Mouse (Mus musculus) neural tube, embryonic 11.5 days (tissue): ENCODE results near the gene Rhoj. TPM values are rescaled to one million over a fixed set of nuclear protein-coding genes. Genes with fewer than 3 reads are reported as not detected.

Source experiments
- ATAC-seq: fragments of 200-750 bp; cut with Nextera tagmentation; 2 replicates; pipeline ENCODE4 v1.8.0; 2017; ENCODE audit warnings: moderate number of reproducible peaks, mild to moderate bottlenecking, moderate TSS enrichment, moderate library complexity; ENCODE audit not compliant: insufficient read depth, low FRiP score, low TSS enrichment
- DNase-seq: peaks from one replicate; pipeline ENCODE4 v3.0.0-alpha.2; 2015; ENCODE audit warnings: low spot score
- H3K27ac ChIP-seq: fragments of 300-500 bp; sonication (generic); 2 replicates; pipeline ENCODE4 v1.5.1; 2014; ENCODE audit warnings: low read depth, mild to moderate bottlenecking, low read length
- H3K27me3 ChIP-seq: fragments of 300-500 bp; sonication (generic); 2 replicates; pipeline ENCODE4 v1.6.1; 2014; ENCODE audit warnings: mild to moderate bottlenecking, low read length, mixed read lengths; ENCODE audit not compliant: control insufficient read depth, insufficient read depth
- H3K36me3 ChIP-seq: fragments of 300-500 bp; sonication (generic); 2 replicates; pipeline ENCODE4 v1.6.1; 2014; ENCODE audit warnings: mild to moderate bottlenecking, low read length, moderate library complexity, mixed read lengths; ENCODE audit not compliant: control insufficient read depth, insufficient read depth
- H3K4me1 ChIP-seq: fragments of 300-500 bp; sonication (generic); 2 replicates; pipeline ENCODE4 v1.6.1; 2014; ENCODE audit warnings: low read length, mixed read lengths; ENCODE audit not compliant: control insufficient read depth, insufficient read depth
- H3K4me2 ChIP-seq: fragments of 300-500 bp; sonication (generic); 2 replicates; pipeline ENCODE4 v1.6.1; 2014; ENCODE audit warnings: low read depth, mild to moderate bottlenecking, moderate library complexity
- H3K4me3 ChIP-seq: fragments of 300-500 bp; sonication (generic); 2 replicates; pipeline ENCODE4 v1.5.1; 2014; ENCODE audit warnings: low read depth, low read length
- H3K9ac ChIP-seq: fragments of 300-500 bp; sonication (generic); 2 replicates; pipeline ENCODE4 v1.6.1; 2014; ENCODE audit warnings: mild to moderate bottlenecking, low read length
- H3K9me3 ChIP-seq: fragments of 300-500 bp; sonication (generic); 2 replicates; pipeline ENCODE4 v1.6.1; 2016; ENCODE audit warnings: low read length; ENCODE audit not compliant: control insufficient read depth
- WGBS: fragments of 180-500 bp; shearing (Covaris S2); extraction: QIAGEN DNeasy Blood & Tissue Kit; methylation state at CpG from one replicate; pipeline ENCODE4 v1.1.7; 2014; 5-methylcytosine and 5-hydroxymethylcytosine counted together
- polyA plus RNA-seq: library from polyadenylated mRNA; unstranded; fragments of >200 nt; fragmentation: Nextera tagmentation; extraction: Ambion mirVana; gene quantifications from 2 replicates; pipeline ENCODE4 v1.2.1, GENCODE M21; 2014

The Rhoj gene
- polyA plus RNA-seq, result 32.0 and 37.5 TPM in 2 replicates

DNA sequence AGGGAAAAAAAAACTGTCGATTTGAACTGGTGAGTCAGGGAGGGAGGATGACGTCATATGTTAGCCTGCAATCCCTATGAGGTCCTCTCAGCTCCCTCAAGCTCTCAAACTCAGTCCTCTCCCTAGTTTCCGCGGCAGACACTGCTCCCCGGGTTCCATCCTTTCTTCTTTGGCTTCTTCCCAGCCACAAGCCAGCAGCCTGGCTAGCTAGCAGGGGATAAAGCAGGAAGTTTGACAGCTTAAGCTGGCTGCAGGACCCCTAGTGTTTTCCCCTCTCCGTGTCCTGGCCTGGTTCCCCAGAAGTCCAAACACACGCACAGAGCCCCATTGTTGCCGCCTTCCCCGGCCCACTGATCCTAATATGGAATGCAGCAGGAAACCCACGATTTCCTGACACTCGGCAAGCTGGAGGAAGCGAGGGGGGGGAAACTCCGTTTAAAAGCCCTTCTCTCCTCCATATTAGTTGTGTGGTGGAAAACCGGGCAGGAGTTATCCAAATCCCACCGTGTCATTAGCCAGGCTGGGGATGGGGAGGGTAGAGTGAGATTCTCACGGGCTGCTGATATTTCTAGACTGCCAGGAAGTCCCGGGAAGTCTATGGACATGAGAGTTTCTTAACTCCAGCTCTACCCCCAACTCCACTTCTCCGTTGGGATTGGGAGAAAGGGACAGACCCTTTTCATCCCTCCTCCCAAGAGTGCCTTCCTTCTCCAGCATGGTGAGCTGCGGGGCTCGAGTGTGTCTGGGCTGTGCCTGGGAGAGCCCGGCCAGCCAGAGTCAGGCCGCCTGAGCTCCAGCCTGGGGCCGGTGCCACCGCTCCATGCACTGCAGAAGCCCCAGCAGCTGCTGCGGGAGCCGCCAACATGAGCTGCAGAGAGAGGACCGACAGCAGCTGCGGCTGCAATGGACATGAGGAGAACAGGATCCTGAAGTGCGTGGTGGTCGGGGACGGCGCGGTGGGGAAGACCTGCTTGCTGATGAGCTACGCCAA, at the start of gene Rhoj:
Gene Rhoj, plus strand, starts transcription at position 362 of the 991 bp plus-strand sequence.
- Histone ChIP-seq H3K9me3 (no peaks in the 10 kb centered on the region), H3K36me3 (no peaks in the 10 kb centered on the region), H3K9ac (peak within 1 kb of the TSS; percentile 74), H3K4me3 (peak within 1 kb of the TSS; percentile 43), H3K4me2 (peak within 1 kb of the TSS; percentile 71), H3K4me1 (no peaks in the 10 kb centered on the region), H3K27me3 (no peaks in the 10 kb centered on the region), H3K27ac (peak within 1 kb of the TSS; percentile 65)
- ATAC-seq, result peak; percentile 86
- WGBS, result under 1% methylated on average over 34 of the region's 34 CpGs
- peak; percentile 78 for DNase-seq

DNA sequence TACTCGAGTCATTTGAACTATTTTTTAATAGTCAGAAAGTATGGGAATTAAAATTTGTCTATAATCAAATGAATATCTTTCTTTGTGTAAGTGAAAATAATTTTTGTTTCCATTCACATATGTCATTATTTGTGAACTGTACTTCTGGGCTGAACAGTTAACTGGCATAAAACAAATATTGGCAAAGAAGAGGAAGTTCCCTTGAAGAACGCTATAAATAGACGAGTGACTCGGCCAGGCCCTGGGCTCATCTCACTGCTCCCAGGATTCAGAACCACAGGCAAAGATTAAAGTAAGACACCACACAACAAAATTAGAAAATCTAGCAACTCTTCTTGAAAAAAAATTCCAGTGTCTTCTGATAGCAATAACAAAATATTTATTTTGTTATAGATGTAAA, 36.4 kb upstream of the Rhoj start:
- no peaks in the 10 kb centered on the region for H3K27me3 ChIP-seq
- WGBS, result 70% methylated on average over 4 of the region's 4 CpGs
- no peak overlapping the region for H3K9ac ChIP-seq
- H3K9me3 ChIP-seq, result no peaks in the 10 kb centered on the region
- no peak for DNase-seq
- H3K4me3 ChIP-seq, result no peak overlapping the region
- no peak for ATAC-seq
- H3K4me1 ChIP-seq, result no peaks in the 10 kb centered on the region
- no peaks in the 10 kb centered on the region for H3K36me3 ChIP-seq
- no peak overlapping the region for H3K27ac ChIP-seq
- H3K4me2 ChIP-seq, result no peak overlapping the region

GRCm38 (mm10) chr12:75275730-75276129, 32.4 kb upstream of the Rhoj start:
- WGBS, result 72% methylated on average over 2 of the region's 2 CpGs
- no peaks in the 10 kb centered on the region for H3K36me3 ChIP-seq
- no peak for ATAC-seq
- no peak overlapping the region for H3K9ac ChIP-seq
- no peaks in the 10 kb centered on the region for H3K4me1 ChIP-seq
- H3K4me2 ChIP-seq, result no peak overlapping the region
- H3K4me3 ChIP-seq, result no peak overlapping the region
- H3K27ac ChIP-seq, result no peak overlapping the region
- H3K27me3 ChIP-seq, result no peaks in the 10 kb centered on the region
- DNase-seq, result no peak
- no peaks in the 10 kb centered on the region for H3K9me3 ChIP-seq

DNA sequence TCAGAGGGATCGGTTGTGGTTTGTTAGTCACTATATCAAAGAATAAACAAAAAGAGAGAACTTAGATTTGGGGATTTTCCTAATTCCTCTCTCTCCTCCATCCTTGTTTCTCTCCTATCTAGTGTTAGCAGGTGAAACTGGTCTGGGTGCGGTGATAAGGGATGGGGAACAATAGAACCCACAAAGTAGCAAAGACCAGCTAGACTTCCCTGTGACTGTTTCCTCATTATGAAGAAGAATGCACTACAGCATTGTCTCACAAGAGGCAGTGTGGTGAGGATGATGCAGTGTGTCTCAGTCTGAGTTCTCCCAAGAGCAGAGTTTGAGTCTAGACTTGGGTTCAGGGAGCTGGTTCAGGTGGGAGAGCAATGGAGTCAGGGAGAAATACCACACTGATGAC, 30.7 kb upstream of the Rhoj start:
- no peak overlapping the region for H3K4me3 ChIP-seq
- no peaks in the 10 kb centered on the region for H3K36me3 ChIP-seq
- no peaks in the 10 kb centered on the region for H3K4me1 ChIP-seq
- WGBS, result 94% methylated on average over 2 of the region's 2 CpGs
- ATAC-seq, result no peak
- H3K4me2 ChIP-seq, result no peak overlapping the region
- no peak overlapping the region for H3K9ac ChIP-seq
- H3K27me3 ChIP-seq, result no peaks in the 10 kb centered on the region
- H3K27ac ChIP-seq, result no peak overlapping the region
- H3K9me3 ChIP-seq, result no peaks in the 10 kb centered on the region
- no peak for DNase-seq

DNA sequence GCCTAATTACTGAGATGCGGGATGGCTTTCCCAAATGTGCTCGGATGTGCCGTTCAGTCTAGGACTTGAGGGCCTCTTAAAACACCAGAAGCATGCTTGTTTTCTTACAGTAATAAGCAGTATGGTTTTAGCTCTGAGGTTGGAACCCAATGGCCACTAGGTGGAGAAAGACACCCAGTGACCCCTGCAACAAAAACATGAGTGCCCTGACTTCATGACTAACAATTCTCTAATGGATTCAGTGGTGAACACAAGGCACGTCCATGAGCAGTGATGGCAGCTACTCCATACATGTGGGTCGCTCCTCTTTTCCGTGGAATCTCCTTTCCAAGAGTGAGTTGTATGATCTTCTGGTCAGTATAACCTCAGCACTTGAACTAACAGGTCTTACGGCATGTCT, 27.6 kb upstream of the Rhoj start:
- Histone ChIP-seq H3K27ac (no peak overlapping the region), H3K9me3 (no peaks in the 10 kb centered on the region), H3K9ac (no peak overlapping the region), H3K4me2 (no peak overlapping the region), H3K4me1 (no peaks in the 10 kb centered on the region), H3K36me3 (no peaks in the 10 kb centered on the region), H3K27me3 (no peaks in the 10 kb centered on the region), H3K4me3 (no peak overlapping the region)
- no peak for ATAC-seq
- 69% methylated on average over 7 of the region's 7 CpGs for WGBS
- no peak for DNase-seq

- DNase-seq (no peak), ATAC-seq (no peak)
- no peaks in the 10 kb centered on the region for H3K27me3 ChIP-seq
- no peak overlapping the region for H3K4me3 ChIP-seq
- H3K9ac ChIP-seq, result no peak overlapping the region
- no peak overlapping the region for H3K27ac ChIP-seq
- no peaks in the 10 kb centered on the region for H3K4me1 ChIP-seq
- H3K36me3 ChIP-seq, result no peaks in the 10 kb centered on the region
- 62% methylated on average over 2 of the region's 2 CpGs for WGBS
- H3K9me3 ChIP-seq, result no peaks in the 10 kb centered on the region
- H3K4me2 ChIP-seq, result no peak overlapping the region
These were observed 24.9 kb upstream of the Rhoj start for GRCm38 (mm10) chr12:75283226-75283625.

GRCm38 (mm10) chr12:75286166-75286565, 22.0 kb upstream of the Rhoj start:
- ATAC-seq (no peak), DNase-seq (no peak)
- no peak overlapping the region for H3K9ac ChIP-seq
- no peaks in the 10 kb centered on the region for H3K9me3 ChIP-seq
- no peak overlapping the region for H3K4me3 ChIP-seq
- H3K4me2 ChIP-seq, result no peak overlapping the region
- no peak overlapping the region for H3K27ac ChIP-seq
- WGBS, result 71% methylated on average over 3 of the region's 3 CpGs
- H3K4me1 ChIP-seq, result no peaks in the 10 kb centered on the region
- H3K36me3 ChIP-seq, result no peaks in the 10 kb centered on the region
- no peaks in the 10 kb centered on the region for H3K27me3 ChIP-seq

DNA sequence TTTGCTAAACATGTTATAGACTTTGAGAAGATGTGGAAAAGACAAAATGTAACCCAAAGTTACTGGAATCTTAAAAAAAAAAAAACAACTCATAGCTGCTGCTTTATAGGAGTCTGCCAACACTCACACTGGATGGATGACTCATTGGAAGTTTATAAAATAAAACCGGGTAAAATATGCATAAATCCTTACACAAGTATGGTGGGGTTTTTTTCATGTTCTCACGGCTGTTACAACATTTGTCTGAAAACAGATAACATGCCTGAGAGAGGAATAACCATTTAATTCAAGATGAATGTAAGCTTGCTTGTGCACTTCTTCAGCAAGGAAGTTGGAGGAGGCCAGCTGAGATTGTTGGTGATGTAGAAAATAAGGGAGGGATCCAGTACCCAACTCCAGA, 17.6 kb upstream of the Rhoj start:
- Histone ChIP-seq H3K27ac (no peak overlapping the region), H3K9ac (no peak overlapping the region), H3K9me3 (no peaks in the 10 kb centered on the region), H3K27me3 (no peaks in the 10 kb centered on the region), H3K4me1 (no peaks in the 10 kb centered on the region), H3K4me2 (no peak overlapping the region), H3K36me3 (no peaks in the 10 kb centered on the region), H3K4me3 (no peak overlapping the region)
- ATAC-seq, result no peak
- DNase-seq, result no peak
- WGBS, result 83% methylated on average over 2 of the region's 2 CpGs

GRCm38 (mm10) chr12:75291556-75291955, 16.6 kb upstream of the Rhoj start:
- Histone ChIP-seq H3K36me3 (no peaks in the 10 kb centered on the region), H3K4me1 (no peaks in the 10 kb centered on the region), H3K9me3 (no peaks in the 10 kb centered on the region), H3K9ac (no peak overlapping the region), H3K27ac (no peak overlapping the region), H3K4me3 (no peak overlapping the region), H3K27me3 (no peaks in the 10 kb centered on the region), H3K4me2 (no peak overlapping the region)
- DNase-seq (no peak), ATAC-seq (no peak)
- WGBS, result 97% methylated on average over 5 of the region's 5 CpGs
